ENCODE assay signal across 12 mouse cellular contexts in the genomic region with DNA sequence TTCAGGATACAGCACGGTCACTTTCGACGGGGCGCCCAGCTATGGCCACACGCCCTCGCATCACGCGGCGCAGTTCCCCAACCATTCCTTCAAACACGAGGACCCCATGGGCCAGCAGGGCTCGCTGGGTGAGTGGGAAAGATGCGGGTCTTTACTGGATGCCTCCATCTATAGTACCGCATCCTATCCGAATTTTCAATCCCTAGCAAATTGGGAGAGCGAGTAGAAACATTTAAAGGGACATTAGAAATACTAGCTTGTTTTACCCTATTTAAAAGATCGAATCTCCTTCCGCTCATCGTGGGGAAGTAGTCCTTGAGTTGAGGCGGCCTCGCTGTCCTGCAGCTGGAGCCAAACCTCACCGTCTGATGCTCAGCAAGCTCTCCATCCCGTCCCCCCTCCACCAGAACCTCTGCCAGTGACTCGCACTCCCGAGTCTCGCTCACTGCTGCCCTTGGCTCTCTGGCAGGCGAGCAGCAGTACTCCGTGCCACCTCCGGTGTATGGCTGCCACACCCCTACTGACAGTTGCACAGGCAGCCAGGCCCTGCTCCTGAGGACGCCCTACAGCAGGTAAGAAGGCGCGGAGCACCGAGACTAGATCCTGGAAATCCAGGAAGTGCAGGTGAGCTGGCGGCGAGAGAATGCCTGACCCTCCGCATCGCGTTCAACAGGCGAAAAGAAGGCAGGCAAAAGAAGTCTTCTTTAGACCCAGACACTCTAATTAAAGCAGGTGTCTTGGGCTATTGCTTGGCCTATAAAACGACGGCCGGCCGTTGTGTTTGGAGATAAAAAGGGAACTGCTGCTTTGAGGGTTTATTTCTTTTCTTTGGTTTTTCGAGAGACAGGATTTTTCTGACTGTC. TPM values are rescaled to one million over a fixed set of nuclear protein-coding genes. Genes with fewer than 3 reads are reported as not detected.
A peak's percentile ranks its signal among the peaks of the same experiment; 100 is the strongest.
DNase-seq lines count a peak whose midpoint lies in the region; ATAC-seq lines count a peak whose summit lies in the region.
"Had no signal": no experiment of that assay in that cellular context is flagged by ENCODE, and none has a peak within 500 bp of the region (broad histone marks: within the 10 kb centered on the region; RNA-seq: fewer than 3 reads in every experiment).

No protein-coding gene starts in this region.

- H3K27me3 ChIP-seq in heart, embryonic 16.5 days (ENCODE audit: control insufficient read depth, insufficient read depth, low read length): peaks cover 77% of the 10 kb centered on the region
- peaks cover 100% of the 10 kb centered on the region for H3K27me3 ChIP-seq in midbrain, embryonic 10.5 days (ENCODE audit: low read depth, poor library complexity, severe bottlenecking)
- peaks cover 77% of the 10 kb centered on the region for H3K27me3 ChIP-seq in midbrain, embryonic 16.5 days (ENCODE audit: control insufficient read depth, insufficient read depth, low read depth, low read length)
- H3K27me3 ChIP-seq in stomach, embryonic 15.5 days (replicated peaks): peaks cover 82% of the 10 kb centered on the region

- no peak overlapping the region; the same call in 1 of the 2 replicates for H3K4me3 ChIP-seq in heart, embryonic 16.5 days (ENCODE audit: low read length)
- H3K4me3 ChIP-seq in midbrain, embryonic 10.5 days: no peak overlapping the region
- H3K4me3 ChIP-seq in midbrain, embryonic 16.5 days (ENCODE audit: low read depth, low read length): no peak overlapping the region
- H3K4me3 ChIP-seq in stomach, embryonic 15.5 days (replicated peaks): no peak overlapping the region; the same call in 1 of the 2 replicates

- no peak for DNase-seq in heart, adult 11 months
- peak; percentile 53 for DNase-seq in midbrain, embryonic 10.5 days (ENCODE audit: low spot score)
- no peak for DNase-seq in cerebellum, postnatal 14 days
- DNase-seq: cerebellum, adult 8-10 months; right cerebral cortex, postnatal 25 days; thymus, postnatal 4 days had no signal

- peak overlapping the region; percentile 33; the same call in 1 of the 2 replicates for H3K27ac ChIP-seq in heart, embryonic 16.5 days (ENCODE audit: low read length)
- no peak overlapping the region for H3K27ac ChIP-seq in midbrain, embryonic 10.5 days (replicated peaks)
- H3K27ac ChIP-seq in midbrain, embryonic 16.5 days (ENCODE audit: low read length): no peak overlapping the region
- H3K27ac ChIP-seq in stomach, embryonic 15.5 days: no peak overlapping the region

- peak overlapping the region; percentile 25; the same call in 1 of the 2 replicates for H3K4me2 ChIP-seq in heart, embryonic 16.5 days (ENCODE audit: low read depth, low read length)
- no peak overlapping the region for H3K4me2 ChIP-seq in midbrain, embryonic 16.5 days (ENCODE audit: low read length)
- peak overlapping the region; percentile 35; the same call in 1 of the 2 replicates for H3K4me2 ChIP-seq in stomach, embryonic 15.5 days

- H3K36me3 ChIP-seq in heart, embryonic 16.5 days (ENCODE audit: control insufficient read depth, insufficient read depth): no peaks in the 10 kb centered on the region
- no peaks in the 10 kb centered on the region for H3K36me3 ChIP-seq in midbrain, embryonic 10.5 days
- H3K36me3 ChIP-seq in midbrain, embryonic 16.5 days (ENCODE audit: control insufficient read depth, insufficient read depth, low read length): no peaks in the 10 kb centered on the region
- no peaks in the 10 kb centered on the region for H3K36me3 ChIP-seq in stomach, embryonic 15.5 days

- no peak for ATAC-seq in heart, embryonic 16.5 days (replicated peaks; ENCODE audit: extremely low read depth, insufficient read depth, low FRiP score)
- no peak for ATAC-seq in midbrain, embryonic 16.5 days
- 0 out of 2 replicates have a peak, but pooled peaks have one; percentile 27 for ATAC-seq in erythroid progenitor cell, adult 5-6 weeks (replicated peaks; ENCODE audit: low FRiP score, poor library complexity, severe bottlenecking)
- ATAC-seq in stomach, embryonic 15.5 days (ENCODE audit: insufficient read depth, low FRiP score, low read depth): no peak

- H3K4me1 ChIP-seq in heart, embryonic 16.5 days (ENCODE audit: control insufficient read depth, insufficient read depth, low read length): peaks cover 5% of the 10 kb centered on the region
- peaks cover 8% of the 10 kb centered on the region for H3K4me1 ChIP-seq in midbrain, embryonic 10.5 days
- peaks cover 7% of the 10 kb centered on the region; the same call in 1 of the 2 replicates for H3K4me1 ChIP-seq in midbrain, embryonic 16.5 days (ENCODE audit: control insufficient read depth, insufficient read depth, low read length)
- peaks cover 10% of the 10 kb centered on the region; the same call in 1 of the 2 replicates for H3K4me1 ChIP-seq in stomach, embryonic 15.5 days

- WGBS in heart, embryonic 16.5 days: 5% methylated on average over 43 of the region's 43 CpGs
- WGBS in midbrain, embryonic 10.5 days: under 1% methylated on average over 43 of the region's 43 CpGs
- WGBS in midbrain, embryonic 16.5 days: under 1% methylated on average over 43 of the region's 43 CpGs
- 6% methylated on average over 43 of the region's 43 CpGs for WGBS in stomach, embryonic 15.5 days

- H3K9ac ChIP-seq in heart, embryonic 16.5 days (ENCODE audit: low read length): no peak overlapping the region
- no peak overlapping the region for H3K9ac ChIP-seq in midbrain, embryonic 16.5 days (ENCODE audit: low read depth, low read length)
- H3K9ac ChIP-seq in stomach, embryonic 15.5 days: no peak overlapping the region

- no peaks in the 10 kb centered on the region for H3K9me3 ChIP-seq in heart, embryonic 16.5 days (replicated peaks; ENCODE audit: control insufficient read depth, low read length)
- no peaks in the 10 kb centered on the region for H3K9me3 ChIP-seq in midbrain, embryonic 10.5 days (replicated peaks)
- H3K9me3 ChIP-seq in midbrain, embryonic 16.5 days (replicated peaks; ENCODE audit: control insufficient read depth, low read length, poor library complexity, severe bottlenecking): no peaks in the 10 kb centered on the region; the same call in 1 of the 2 replicates
- H3K9me3 ChIP-seq in stomach, embryonic 15.5 days: no peaks in the 10 kb centered on the region

RNA-seq across cellular contexts. Expression of a gene that starts 6.8 kb away (rescaled TPM):
- 18.9 and 22.2 TPM in 2 replicates for polyA plus RNA-seq in heart, embryonic 16.5 days (2015; fragmentation: Nextera tagmentation; extraction: Ambion mirVana)
- polyA plus RNA-seq in midbrain, embryonic 10.5 days (2016; fragmentation: Nextera tagmentation; extraction: Ambion mirVana): 0.05 TPM in 1 of 2 replicates, not detected in the other
- 0.13 and 0.22 TPM in 2 replicates for polyA plus RNA-seq in midbrain, embryonic 16.5 days (2015; fragmentation: Nextera tagmentation; extraction: Ambion mirVana)
- total RNA-seq in erythroid progenitor cell, adult 5-6 weeks (2015; ENCODE audit: low replicate concordance): not detected in 2 replicates
- not detected in 2 replicates for total RNA-seq in erythroid progenitor cell, adult 5-6 weeks (2017; ENCODE audit: low replicate concordance)
- 22.3 and 23.3 TPM in 2 replicates for polyA plus RNA-seq in stomach, embryonic 15.5 days (2015; fragmentation: Nextera tagmentation; extraction: Ambion mirVana)

RNA-seq across cellular contexts. Expression of a gene that starts 41.3 kb away (rescaled TPM):
- polyA plus RNA-seq in heart, embryonic 16.5 days (2015; fragmentation: Nextera tagmentation; extraction: Ambion mirVana): not detected in 2 replicates
- polyA plus RNA-seq in midbrain, embryonic 10.5 days (2016; fragmentation: Nextera tagmentation; extraction: Ambion mirVana): not detected in 2 replicates
- not detected in 2 replicates for polyA plus RNA-seq in midbrain, embryonic 16.5 days (2015; fragmentation: Nextera tagmentation; extraction: Ambion mirVana)
- total RNA-seq in erythroid progenitor cell, adult 5-6 weeks (2015; ENCODE audit: low replicate concordance): not detected in 2 replicates
- total RNA-seq in erythroid progenitor cell, adult 5-6 weeks (2017; ENCODE audit: low replicate concordance): not detected in 2 replicates
- polyA plus RNA-seq in stomach, embryonic 15.5 days (2015; fragmentation: Nextera tagmentation; extraction: Ambion mirVana): not detected in 2 replicates
- total RNA-seq: liver, adult 2 months had no signal
- polyA plus RNA-seq: frontal cortex, adult 2 months; liver, adult 2 months had no signal

Comparison
In these comparisons a context has a peak if more than half of its experiments do, and no peak if none do; other contexts are left out.
1. RNA of a gene that starts 6.8 kb away (polyA plus RNA-seq): 22.3 to 23.3 TPM in stomach, embryonic 15.5 days and 18.9 to 22.2 TPM in heart, embryonic 16.5 days; 0.13 to 0.22 TPM in midbrain, embryonic 16.5 days and 0.05 TPM in midbrain, embryonic 10.5 days; every median in the first group is over 10 times any median in the second.